Mouse (Mus musculus): ENCODE data around the gene Cpm.

GRCm38 (mm10) chr10:117585600-117586299 lies 43.5 kb upstream of the Cpm start:
- TF ChIP-seq CEBPB (IDR thresholded peaks at IDR 0.05; ENCODE audit: insufficient read depth, poor library complexity, severe bottlenecking) (no peak), TCF12 (IDR thresholded peaks at IDR 0.05; ENCODE audit: insufficient read depth, poor library complexity, severe bottlenecking) (no peak), POLR2A (IDR thresholded peaks at IDR 0.05; ENCODE audit: insufficient read length, low read depth) (no peak), USF1 (IDR thresholded peaks at IDR 0.05; ENCODE audit: low read depth) (no peak), MAX (IDR thresholded peaks at IDR 0.05; ENCODE audit: low read depth) (no peak)
